Mouse (Mus musculus) forebrain, embryonic 15.5 days (tissue): ENCODE data around the gene Efcab5. TPM values are rescaled to one million over a fixed set of nuclear protein-coding genes. Genes with fewer than 3 reads are reported as not detected.
"Not testable (repeated sequence)": the region's sequence is repeated elsewhere in the genome, so short reads cannot be mapped to it uniquely, and the experiment has no call there.

ENCODE experiments used
- ATAC-seq: fragments of 200-750 bp; cut with Nextera tagmentation; replicated peaks from 2 replicates; pipeline ENCODE4 v1.8.0; 2017; ENCODE audit warnings: mild to moderate bottlenecking, moderate TSS enrichment, moderate library complexity
- H3K27ac ChIP-seq: fragments of 300-500 bp; sonication (generic); replicated peaks from 2 replicates; pipeline ENCODE4 v1.5.1; 2015; ENCODE audit warnings: mild to moderate bottlenecking, inconsistent platforms
- H3K27me3 ChIP-seq: fragments of 300-500 bp; sonication (generic); 2 replicates; pipeline ENCODE4 v1.6.1; 2015; ENCODE audit warnings: inconsistent platforms
- H3K36me3 ChIP-seq: fragments of 300-500 bp; sonication (generic); 2 replicates; pipeline ENCODE4 v1.6.1; 2015; ENCODE audit warnings: mild to moderate bottlenecking, inconsistent platforms
- H3K4me1 ChIP-seq: fragments of 300-500 bp; sonication (generic); 2 replicates; pipeline ENCODE4 v1.6.1; 2015; ENCODE audit warnings: inconsistent platforms
- H3K4me2 ChIP-seq: fragments of 300-500 bp; sonication (generic); replicated peaks from 2 replicates; pipeline ENCODE4 v1.6.1; 2015; ENCODE audit warnings: mild to moderate bottlenecking, inconsistent platforms
- H3K4me3 ChIP-seq: fragments of 300-500 bp; sonication (generic); 2 replicates; pipeline ENCODE4 v1.5.1; 2015; ENCODE audit warnings: mild to moderate bottlenecking, inconsistent platforms
- H3K9ac ChIP-seq: fragments of 300-500 bp; sonication (generic); replicated peaks from 2 replicates; pipeline ENCODE4 v1.6.1; 2015; ENCODE audit warnings: mild to moderate bottlenecking, inconsistent platforms
- H3K9me3 ChIP-seq: fragments of 300-500 bp; sonication (generic); 2 replicates; pipeline ENCODE4 v1.6.1; 2016; ENCODE audit warnings: inconsistent platforms
- WGBS: fragments of 180-500 bp; shearing (Covaris S2); methylation state at CpG from one replicate; pipeline ENCODE4 v1.1.7; 2015; ENCODE audit warnings: mixed read lengths; 5-methylcytosine and 5-hydroxymethylcytosine counted together
- polyA plus RNA-seq: library from polyadenylated mRNA; unstranded; fragments of >200 nt; fragmentation: Nextera tagmentation; extraction: Ambion mirVana; gene quantifications from 2 replicates; pipeline ENCODE4 v1.2.1, GENCODE M21; 2015

The Efcab5 gene
- polyA plus RNA-seq, 1 experiment from 2014 or later, result 0.59 TPM

- ATAC-seq, result no peak
Measured at GRCm38 (mm10) chr11:77173731-77174130, 15.0 kb downstream of the Efcab5 start.

GRCm38 (mm10) chr11:77160744-77161143 lies 28.0 kb downstream of the Efcab5 start:
- Histone ChIP-seq H3K9ac (no peak overlapping the region), H3K4me3 (no peak overlapping the region), H3K27ac (no peak overlapping the region), H3K4me1 (no peaks in the 10 kb centered on the region), H3K9me3 (no peaks in the 10 kb centered on the region), H3K27me3 (no peaks in the 10 kb centered on the region), H3K36me3 (no peaks in the 10 kb centered on the region), H3K4me2 (no peak overlapping the region)
- ATAC-seq, result no peak
- 94% methylated on average over 1 of the region's 1 CpGs for WGBS

More at GRCm38 (mm10) chr11:77173731-77174130, 15.0 kb downstream of the Efcab5 start:
- no peaks in the 10 kb centered on the region for H3K27me3 ChIP-seq
- H3K9ac ChIP-seq, result no peak overlapping the region
- no peaks in the 10 kb centered on the region for H3K36me3 ChIP-seq
- WGBS, result 59% methylated on average over 4 of the region's 4 CpGs
- no peaks in the 10 kb centered on the region for H3K9me3 ChIP-seq
- H3K27ac ChIP-seq, result no peak overlapping the region
- no peak overlapping the region for H3K4me3 ChIP-seq
- H3K4me2 ChIP-seq, result no peak overlapping the region
- H3K4me1 ChIP-seq, result no peaks in the 10 kb centered on the region

- no peak for ATAC-seq
Measured at GRCm38 (mm10) chr11:77160341-77160740, 28.4 kb downstream of the Efcab5 start.

GRCm38 (mm10) chr11:77154214-77154613 lies 34.6 kb downstream of the Efcab5 start:
- Histone ChIP-seq H3K4me3 (no peak overlapping the region), H3K4me1 (no peaks in the 10 kb centered on the region), H3K9ac (no peak overlapping the region), H3K4me2 (no peak overlapping the region), H3K27me3 (no peaks in the 10 kb centered on the region), H3K9me3 (no peaks in the 10 kb centered on the region), H3K27ac (no peak overlapping the region), H3K36me3 (no peaks in the 10 kb centered on the region)
- ATAC-seq, result no peak
- WGBS, result 87% methylated on average over 5 of the region's 5 CpGs

More at GRCm38 (mm10) chr11:77160341-77160740, 28.4 kb downstream of the Efcab5 start:
- 82% methylated on average over 9 of the region's 9 CpGs for WGBS
- no peaks in the 10 kb centered on the region for H3K36me3 ChIP-seq
- H3K4me1 ChIP-seq, result no peaks in the 10 kb centered on the region
- H3K27ac ChIP-seq, result no peak overlapping the region
- no peak overlapping the region for H3K4me3 ChIP-seq
- no peaks in the 10 kb centered on the region for H3K27me3 ChIP-seq
- H3K9ac ChIP-seq, result no peak overlapping the region
- H3K4me2 ChIP-seq, result no peak overlapping the region
- H3K9me3 ChIP-seq, result no peaks in the 10 kb centered on the region

GRCm38 (mm10) chr11:77150806-77151205 lies 38.0 kb downstream of the Efcab5 start:
- Histone ChIP-seq H3K36me3 (no peaks in the 10 kb centered on the region), H3K4me2 (no peak overlapping the region), H3K9me3 (no peaks in the 10 kb centered on the region), H3K27ac (no peak overlapping the region), H3K27me3 (no peaks in the 10 kb centered on the region), H3K4me1 (no peaks in the 10 kb centered on the region), H3K4me3 (no peak overlapping the region), H3K9ac (no peak overlapping the region)
- ATAC-seq, result no peak
- 91% methylated on average over 6 of the region's 6 CpGs for WGBS

GRCm38 (mm10) chr11:77149783-77150630 lies 38.8 kb downstream of the Efcab5 start:
- not testable (repeated sequence) for H3K27me3 ChIP-seq, H3K27ac ChIP-seq, ATAC-seq, H3K4me2 ChIP-seq, H3K4me3 ChIP-seq, H3K4me1 ChIP-seq, H3K9ac ChIP-seq, H3K36me3 ChIP-seq, H3K9me3 ChIP-seq
- WGBS, result 93% methylated on average over 22 of the region's 22 CpGs

- ATAC-seq, result no peak
- H3K4me2 ChIP-seq, result no peak overlapping the region
- H3K9ac ChIP-seq, result no peak overlapping the region
- H3K4me3 ChIP-seq, result no peak overlapping the region
- H3K9me3 ChIP-seq, result no peaks in the 10 kb centered on the region
- 85% methylated on average over 2 of the region's 2 CpGs for WGBS
- no peaks in the 10 kb centered on the region for H3K36me3 ChIP-seq
- no peak overlapping the region for H3K27ac ChIP-seq
- no peaks in the 10 kb centered on the region for H3K4me1 ChIP-seq
- H3K27me3 ChIP-seq, result no peaks in the 10 kb centered on the region
Measured at GRCm38 (mm10) chr11:77148774-77149173, 40.0 kb downstream of the Efcab5 start.

GRCm38 (mm10) chr11:77147753-77148152 lies 41.0 kb downstream of the Efcab5 start:
- no peaks in the 10 kb centered on the region for H3K4me1 ChIP-seq
- no peaks in the 10 kb centered on the region for H3K9me3 ChIP-seq
- H3K4me3 ChIP-seq, result no peak overlapping the region
- H3K27ac ChIP-seq, result no peak overlapping the region
- no peaks in the 10 kb centered on the region for H3K36me3 ChIP-seq
- WGBS, result 93% methylated on average over 3 of the region's 3 CpGs
- ATAC-seq, result no peak
- H3K27me3 ChIP-seq, result no peaks in the 10 kb centered on the region
- H3K4me2 ChIP-seq, result no peak overlapping the region
- H3K9ac ChIP-seq, result no peak overlapping the region

GRCm38 (mm10) chr11:77145423-77145822 lies 43.3 kb downstream of the Efcab5 start:
- 89% methylated on average over 4 of the region's 4 CpGs for WGBS
- H3K27ac ChIP-seq, result no peak overlapping the region
- ATAC-seq, result no peak
- H3K4me3 ChIP-seq, result no peak overlapping the region
- no peaks in the 10 kb centered on the region for H3K4me1 ChIP-seq
- no peak overlapping the region for H3K9ac ChIP-seq
- no peaks in the 10 kb centered on the region for H3K27me3 ChIP-seq
- no peaks in the 10 kb centered on the region for H3K36me3 ChIP-seq
- H3K4me2 ChIP-seq, result no peak overlapping the region
- H3K9me3 ChIP-seq, result no peaks in the 10 kb centered on the region

- Histone ChIP-seq H3K4me2 (no peak overlapping the region), H3K9ac (no peak overlapping the region), H3K4me1 (no peaks in the 10 kb centered on the region), H3K27ac (no peak overlapping the region), H3K4me3 (no peak overlapping the region), H3K27me3 (no peaks in the 10 kb centered on the region), H3K9me3 (no peaks in the 10 kb centered on the region), H3K36me3 (no peaks in the 10 kb centered on the region)
- 79% methylated on average over 6 of the region's 6 CpGs for whole genome bisulfite sequencing
- no peak for ATAC-seq
Measured at GRCm38 (mm10) chr11:77141938-77142337, 46.8 kb downstream of the Efcab5 start.

- Histone ChIP-seq H3K4me1 (no peaks in the 10 kb centered on the region), H3K9me3 (no peaks in the 10 kb centered on the region), H3K36me3 (no peaks in the 10 kb centered on the region), H3K4me2 (no peak overlapping the region), H3K27me3 (no peaks in the 10 kb centered on the region), H3K4me3 (no peak overlapping the region), H3K27ac (no peak overlapping the region), H3K9ac (no peak overlapping the region)
- no peak for ATAC-seq
- WGBS, result 88% methylated on average over 6 of the region's 6 CpGs
Measured at GRCm38 (mm10) chr11:77139976-77140375, 48.8 kb downstream of the Efcab5 start.

GRCm38 (mm10) chr11:77133450-77133849 lies 55.3 kb downstream of the Efcab5 start:
- no peak for ATAC-seq
- H3K9me3 ChIP-seq, result no peaks in the 10 kb centered on the region
- H3K27me3 ChIP-seq, result no peaks in the 10 kb centered on the region
- H3K27ac ChIP-seq, result no peak overlapping the region
- no peaks in the 10 kb centered on the region for H3K36me3 ChIP-seq
- no peak overlapping the region for H3K9ac ChIP-seq
- WGBS, result 96% methylated on average over 4 of the region's 4 CpGs
- no peak overlapping the region for H3K4me3 ChIP-seq
- no peak overlapping the region for H3K4me2 ChIP-seq
- H3K4me1 ChIP-seq, result no peaks in the 10 kb centered on the region

- H3K4me1 ChIP-seq, result no peaks in the 10 kb centered on the region
- no peaks in the 10 kb centered on the region for H3K9me3 ChIP-seq
- no peaks in the 10 kb centered on the region for H3K36me3 ChIP-seq
- no peak overlapping the region for H3K9ac ChIP-seq
- H3K27me3 ChIP-seq, result no peaks in the 10 kb centered on the region
- H3K4me3 ChIP-seq, result no peak overlapping the region
- WGBS, result 55% methylated on average over 3 of the region's 3 CpGs
- no peak overlapping the region for H3K27ac ChIP-seq
- H3K4me2 ChIP-seq, result no peak overlapping the region
- ATAC-seq, result no peak
Measured at GRCm38 (mm10) chr11:77132580-77132979, 56.2 kb downstream of the Efcab5 start.
